Mouse (Mus musculus) CH12.LX (cell line): ENCODE data around the gene Mkln1.

ENCODE experiments used
- CHD2 ChIP-seq: IDR thresholded peaks from 2 replicates; pipeline ENCODE4 v1.6.1; 2011; ENCODE audit warnings: low read length, improper control_type of control experiment
- CTCF ChIP-seq, 2 experiments: IDR thresholded peaks in 1 of 2; conservative IDR thresholded peaks in 1 of 2; 2 replicates each; pipeline ENCODE4 v1.5.1; 2011 to 2012; ENCODE audit warnings: low read depth in 2 of 2, low read length in 2 of 2, improper control_type of control experiment in 1 of 2, inconsistent platforms in 1 of 2, mild to moderate bottlenecking in 1 of 2, moderate library complexity in 1 of 2
- E2F4 ChIP-seq: IDR thresholded peaks from 2 replicates; pipeline ENCODE4 v1.6.1; 2011; ENCODE audit warnings: low read depth, low read length, improper control_type of control experiment; ENCODE audit not compliant: insufficient replicate concordance
- MAX ChIP-seq: IDR thresholded peaks from 2 replicates; pipeline ENCODE4 v1.6.1; 2011; ENCODE audit warnings: low read length, improper control_type of control experiment
- POLR2A ChIP-seq: IDR thresholded peaks from 2 replicates; pipeline ENCODE4 v1.6.1; 2011; ENCODE audit warnings: low read depth, mild to moderate bottlenecking, improper control_type of control experiment, low read length
- USF2 ChIP-seq: conservative IDR thresholded peaks from 2 replicates; pipeline ENCODE4 v1.6.1; 2011; ENCODE audit warnings: low read depth, low read length, improper control_type of control experiment
- ZKSCAN1 ChIP-seq: IDR thresholded peaks from 2 replicates; pipeline ENCODE4 v1.6.1; 2012; ENCODE audit warnings: low read depth, inconsistent platforms, low read length, improper control_type of control experiment, borderline replicate concordance

GRCm38 (mm10) chr6:31563235-31564181 is 165.0 kb downstream of the Mkln1 start, which contains the start of gene Podxl:
- TF ChIP-seq USF2 (no peak), ZKSCAN1 (no peak), MAX (no peak), POLR2A (no peak), E2F4 (no peak), CHD2 (no peak), CTCF (conservative IDR thresholded peaks at IDR 0.05 in 1 of 2, IDR thresholded peaks at IDR 0.05 in 1 of 2; ENCODE audit: low read depth in 2 of 2, low read length in 2 of 2) (no peak)
